Mouse (Mus musculus): ENCODE results near the gene Snrpb. TPM values are rescaled to one million over a fixed set of nuclear protein-coding genes. Genes with fewer than 3 reads are reported as not detected.
A peak's percentile ranks its signal among the peaks of the same experiment; 100 is the strongest.

The Snrpb gene
- polyA plus RNA-seq, 1 experiment from 2014 or later: 313 TPM

DNA sequence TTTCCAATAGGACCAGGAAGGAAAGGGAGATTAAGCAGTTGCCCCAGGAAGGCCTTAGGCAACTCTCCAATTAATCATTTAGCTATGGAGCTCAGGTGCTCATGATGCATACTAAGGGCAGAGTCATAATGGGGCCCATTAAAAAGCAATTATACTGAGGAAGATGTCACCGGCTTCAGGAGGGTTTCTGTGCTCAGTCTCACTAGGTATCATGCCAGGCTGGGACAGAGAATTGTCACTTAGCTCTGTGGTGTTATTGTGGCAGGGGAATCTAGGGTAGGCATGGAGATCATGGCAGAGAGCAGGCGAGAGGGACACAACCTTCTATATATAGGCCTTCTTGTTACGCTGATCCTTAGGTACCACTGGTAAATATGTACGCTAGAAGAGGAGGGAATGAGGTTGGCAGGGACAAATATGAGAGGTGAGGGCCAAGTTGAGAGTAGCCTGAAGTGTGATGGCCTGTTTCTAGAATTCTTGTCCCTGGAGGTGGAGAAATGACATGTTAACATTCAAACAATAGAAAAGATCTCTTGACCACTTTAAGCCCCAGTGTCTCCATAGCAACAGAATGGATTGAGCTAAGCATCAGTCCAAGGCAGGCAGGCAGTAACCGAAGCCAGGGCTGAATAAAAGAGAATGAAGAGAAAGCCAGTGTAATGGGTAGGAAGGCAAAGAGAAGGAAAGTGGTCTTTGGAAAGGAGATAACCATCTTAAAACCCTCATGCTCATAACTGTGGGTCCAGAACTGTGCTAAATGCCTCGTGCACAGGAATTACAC is 53.7 kb downstream of the Snrpb start:
- peak overlapping the region; percentile 68 for H3K27ac ChIP-seq

More for the DNA sequence above, 53.7 kb downstream of the Snrpb start:
- WGBS: 43% methylated on average over 6 of the region's 6 CpGs
- Histone ChIP-seq H3K27me3 (replicated peaks) (no peaks in the 10 kb centered on the region), H3K36me3 (replicated peaks) (no peaks in the 10 kb centered on the region), H3K4me1 (peaks cover 12% of the 10 kb centered on the region), H3K9me3 (no peaks in the 10 kb centered on the region), H3K4me3 (no peak overlapping the region), H3K4me2 (no peak overlapping the region), H3K9ac (no peak overlapping the region)
- ATAC-seq (replicated peaks): peak; percentile 90

Other genes starting within 250 kb of the Snrpb start
- gene Tgm3, start 167.1 kb downstream of the Snrpb start, polyA plus RNA-seq (2015; fragmentation: Nextera tagmentation; extraction: Ambion mirVana): 0.04 TPM in 1 of 2 replicates, not detected in the other
- gene Tgm6, start 67.0 kb downstream of the Snrpb start, polyA plus RNA-seq (2015; fragmentation: Nextera tagmentation; extraction: Ambion mirVana): 0.48 and 0.98 TPM in 2 replicates
- gene Tmc2, start 15.8 kb upstream of the Snrpb start, polyA plus RNA-seq (2015; fragmentation: Nextera tagmentation; extraction: Ambion mirVana): not detected in 2 replicates
- 237 and 244 TPM in 2 replicates for gene Nop56, start 95.0 kb upstream of the Snrpb start, polyA plus RNA-seq (2015; fragmentation: Nextera tagmentation; extraction: Ambion mirVana)
- gene Idh3b, start 105.1 kb upstream of the Snrpb start, polyA plus RNA-seq (2015; fragmentation: Nextera tagmentation; extraction: Ambion mirVana): 184 and 188 TPM in 2 replicates
- 5.8 and 6.3 TPM in 2 replicates for gene Ebf4, start 115.8 kb upstream of the Snrpb start, polyA plus RNA-seq (2015; fragmentation: Nextera tagmentation; extraction: Ambion mirVana)
- 21.2 and 27.5 TPM in 2 replicates for gene Cpxm1, start 218.2 kb upstream of the Snrpb start, polyA plus RNA-seq (2015; fragmentation: Nextera tagmentation; extraction: Ambion mirVana)
- gene Gm28372, start 225.8 kb upstream of the Snrpb start, polyA plus RNA-seq (2015; fragmentation: Nextera tagmentation; extraction: Ambion mirVana): 0.28 and 0.29 TPM in 2 replicates
- 0.69 TPM in 1 of 2 replicates, not detected in the other for gene 1700020A23Rik, start 225.9 kb upstream of the Snrpb start, polyA plus RNA-seq (2015; fragmentation: Nextera tagmentation; extraction: Ambion mirVana)
- gene Tmem239, start 227.1 kb upstream of the Snrpb start, polyA plus RNA-seq (2015; fragmentation: Nextera tagmentation; extraction: Ambion mirVana): 0.22 TPM in 1 of 2 replicates, not detected in the other
- gene Vps16, start 244.9 kb upstream of the Snrpb start, polyA plus RNA-seq (2015; fragmentation: Nextera tagmentation; extraction: Ambion mirVana): 108 and 111 TPM in 2 replicates
- 13.4 and 16.1 TPM in 2 replicates for gene Pced1a, start 245.3 kb upstream of the Snrpb start, polyA plus RNA-seq (2015; fragmentation: Nextera tagmentation; extraction: Ambion mirVana)